Mouse (Mus musculus) embryonic facial prominence, embryonic 11.5 days (tissue): Measurements from ENCODE around the gene Iqch. TPM values are rescaled to one million over a fixed set of nuclear protein-coding genes. Genes with fewer than 3 reads are reported as not detected.

Source experiments
- ATAC-seq: fragments of 200-750 bp; cut with Nextera tagmentation; replicated peaks from 2 replicates; pipeline ENCODE4 v1.8.0; 2017; ENCODE audit warnings: low read depth; ENCODE audit not compliant: insufficient number of reproducible peaks, low FRiP score, low TSS enrichment
- DNase-seq: peaks from one replicate; pipeline ENCODE4 v3.0.0-alpha.2; 2015; ENCODE audit warnings: low spot score
- H3K27ac ChIP-seq: fragments of 300-500 bp; sonication (generic); replicated peaks from 2 replicates; pipeline ENCODE4 v1.5.1; 2014; ENCODE audit warnings: mild to moderate bottlenecking, low read depth, low read length, control low read depth
- H3K27me3 ChIP-seq: fragments of 300-500 bp; sonication (generic); 2 replicates; pipeline ENCODE4 v1.6.1; 2014; ENCODE audit warnings: mild to moderate bottlenecking, low read length, moderate library complexity, mixed read lengths; ENCODE audit not compliant: control insufficient read depth, insufficient read depth
- H3K36me3 ChIP-seq: fragments of 300-500 bp; sonication (generic); replicated peaks from 2 replicates; pipeline ENCODE4 v1.6.1; 2014; ENCODE audit warnings: low read depth, mild to moderate bottlenecking, low read length, moderate library complexity, mixed read lengths; ENCODE audit not compliant: control insufficient read depth, insufficient read depth
- H3K4me1 ChIP-seq: fragments of 300-500 bp; sonication (generic); 2 replicates; pipeline ENCODE4 v1.6.1; 2014; ENCODE audit warnings: low read length, mixed read lengths; ENCODE audit not compliant: control insufficient read depth, insufficient read depth
- H3K4me2 ChIP-seq: fragments of 300-500 bp; sonication (generic); 2 replicates; pipeline ENCODE4 v1.6.1; 2014; ENCODE audit warnings: low read depth, mild to moderate bottlenecking, control low read depth, low read length, moderate library complexity
- H3K4me3 ChIP-seq: fragments of 300-500 bp; sonication (generic); 2 replicates; pipeline ENCODE4 v1.5.1; 2014; ENCODE audit warnings: low read depth, low read length, control low read depth
- H3K9ac ChIP-seq: fragments of 300-500 bp; sonication (generic); replicated peaks from 2 replicates; pipeline ENCODE4 v1.6.1; 2014; ENCODE audit warnings: mild to moderate bottlenecking, control low read depth, low read length
- H3K9me3 ChIP-seq: fragments of 300-500 bp; sonication (generic); replicated peaks from 2 replicates; pipeline ENCODE4 v1.6.1; 2016; ENCODE audit warnings: mild to moderate bottlenecking, low read length, inconsistent platforms, mixed read lengths; ENCODE audit not compliant: control insufficient read depth
- WGBS: fragments of 180-500 bp; shearing (Covaris S2); extraction: QIAGEN DNeasy Blood & Tissue Kit; methylation state at CpG from one replicate; pipeline ENCODE4 v1.1.7; 2014; 5-methylcytosine and 5-hydroxymethylcytosine counted together
- polyA plus RNA-seq: library from polyadenylated mRNA; unstranded; fragments of >200 nt; fragmentation: Nextera tagmentation; extraction: Ambion mirVana; gene quantifications from 2 replicates; pipeline ENCODE4 v1.2.1, GENCODE M21; 2014

Iqch gene
- polyA plus RNA-seq, 1 experiment from 2014 or later: not detected

- no peak for ATAC-seq
These were observed 67.9 kb downstream of the Iqch start for GRCm38 (mm10) chr9:63534371-63534780.

GRCm38 (mm10) chr9:63532966-63533711 lies 69.2 kb downstream of the Iqch start:
- H3K4me3 ChIP-seq: no peak overlapping the region
- DNase-seq (no peak), ATAC-seq (no peak)
- H3K9me3 ChIP-seq: no peaks in the 10 kb centered on the region
- H3K9ac ChIP-seq: no peak overlapping the region
- H3K4me1 ChIP-seq: no peaks in the 10 kb centered on the region
- H3K36me3 ChIP-seq: no peaks in the 10 kb centered on the region
- no peak overlapping the region for H3K27ac ChIP-seq
- 62% methylated on average over 9 of the region's 9 CpGs for WGBS
- no peaks in the 10 kb centered on the region for H3K27me3 ChIP-seq
- H3K4me2 ChIP-seq: no peak overlapping the region

More at GRCm38 (mm10) chr9:63534371-63534780, 67.9 kb downstream of the Iqch start:
- H3K9me3 ChIP-seq: no peaks in the 10 kb centered on the region
- no peaks in the 10 kb centered on the region for H3K4me1 ChIP-seq
- no peak overlapping the region for H3K4me3 ChIP-seq
- H3K27me3 ChIP-seq: no peaks in the 10 kb centered on the region
- no peak overlapping the region for H3K4me2 ChIP-seq
- peak; percentile 34 for DNase-seq
- WGBS: 11% methylated on average over 7 of the region's 7 CpGs
- no peak overlapping the region for H3K27ac ChIP-seq
- H3K36me3 ChIP-seq: no peaks in the 10 kb centered on the region
- no peak overlapping the region for H3K9ac ChIP-seq

GRCm38 (mm10) chr9:63523937-63524253 lies 78.4 kb downstream of the Iqch start:
- Histone ChIP-seq H3K4me2 (no peak overlapping the region), H3K36me3 (no peaks in the 10 kb centered on the region), H3K4me3 (no peak overlapping the region), H3K9me3 (no peaks in the 10 kb centered on the region), H3K27me3 (no peaks in the 10 kb centered on the region), H3K4me1 (no peaks in the 10 kb centered on the region), H3K9ac (no peak overlapping the region), H3K27ac (no peak overlapping the region)
- DNase-seq (no peak), ATAC-seq (no peak)
- WGBS: 62% methylated on average over 2 of the region's 2 CpGs

DNA sequence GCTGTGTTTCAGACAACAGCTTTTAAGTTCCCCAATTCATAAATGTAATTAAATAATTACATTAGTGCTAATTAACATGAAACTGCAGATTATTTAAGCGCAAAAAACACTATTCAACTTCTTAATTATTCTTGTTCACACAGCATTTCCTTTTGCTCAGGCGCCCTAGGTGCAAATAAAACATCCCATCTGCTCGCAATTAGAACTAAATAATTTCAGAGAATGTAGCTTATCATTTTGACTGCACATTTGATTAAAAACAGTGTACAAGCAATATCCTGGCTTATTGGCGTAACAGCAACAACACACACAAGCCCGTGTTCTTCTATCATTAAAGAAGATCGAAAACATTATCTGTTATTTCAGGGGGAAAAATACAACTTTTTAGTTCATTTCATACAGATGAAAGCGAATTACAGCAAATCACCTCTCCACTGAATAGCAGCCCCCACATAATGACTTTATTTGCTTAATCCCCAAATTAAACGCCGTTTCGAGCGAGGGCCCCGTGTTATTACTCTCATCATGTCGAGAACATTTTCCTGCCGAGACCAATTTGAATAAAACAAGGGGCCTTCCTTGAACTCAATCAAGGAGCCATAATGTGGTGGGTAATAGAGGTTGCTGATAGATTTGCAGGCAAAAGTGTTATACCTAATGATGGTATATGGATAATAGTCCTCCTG lies 78.9 kb downstream of the Iqch start:
- Histone ChIP-seq H3K36me3 (no peaks in the 10 kb centered on the region), H3K4me1 (no peaks in the 10 kb centered on the region), H3K4me3 (no peak overlapping the region), H3K9ac (no peak overlapping the region), H3K27ac (no peak overlapping the region), H3K9me3 (no peaks in the 10 kb centered on the region), H3K27me3 (no peaks in the 10 kb centered on the region), H3K4me2 (no peak overlapping the region)
- no peak for ATAC-seq
- no peak for DNase-seq
- WGBS: 67% methylated on average over 14 of the region's 14 CpGs

DNA sequence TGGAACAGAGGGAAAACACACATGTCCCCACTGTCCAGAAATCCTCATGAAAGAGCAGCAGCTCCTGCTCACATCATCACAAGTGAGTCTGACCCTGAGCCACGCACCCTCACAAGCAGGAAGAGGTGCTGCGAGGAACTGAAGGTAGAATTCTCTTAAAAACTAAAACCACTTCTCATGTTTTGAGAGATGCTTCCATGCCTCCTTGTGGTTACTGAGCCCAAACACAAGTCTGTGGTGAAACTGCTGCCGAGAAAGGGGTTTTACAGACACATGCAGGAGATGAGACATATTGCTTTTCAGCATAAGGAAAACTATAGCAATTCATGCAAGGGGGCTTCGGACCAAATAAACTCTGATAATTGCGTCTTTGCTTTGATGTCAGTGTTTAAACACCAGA lies 89.4 kb downstream of the Iqch start:
- Histone ChIP-seq H3K4me3 (no peak overlapping the region), H3K27ac (no peak overlapping the region), H3K9me3 (no peaks in the 10 kb centered on the region), H3K4me1 (no peaks in the 10 kb centered on the region), H3K4me2 (no peak overlapping the region), H3K27me3 (no peaks in the 10 kb centered on the region), H3K36me3 (no peaks in the 10 kb centered on the region), H3K9ac (no peak overlapping the region)
- WGBS: 70% methylated on average over 5 of the region's 5 CpGs
- DNase-seq: no peak
- no peak for ATAC-seq

- DNase-seq: no peak
- no peak for ATAC-seq
- 88% methylated on average over 4 of the region's 4 CpGs for whole genome bisulfite sequencing
These were observed 91.3 kb downstream of the Iqch start for GRCm38 (mm10) chr9:63511034-63511433.

DNA sequence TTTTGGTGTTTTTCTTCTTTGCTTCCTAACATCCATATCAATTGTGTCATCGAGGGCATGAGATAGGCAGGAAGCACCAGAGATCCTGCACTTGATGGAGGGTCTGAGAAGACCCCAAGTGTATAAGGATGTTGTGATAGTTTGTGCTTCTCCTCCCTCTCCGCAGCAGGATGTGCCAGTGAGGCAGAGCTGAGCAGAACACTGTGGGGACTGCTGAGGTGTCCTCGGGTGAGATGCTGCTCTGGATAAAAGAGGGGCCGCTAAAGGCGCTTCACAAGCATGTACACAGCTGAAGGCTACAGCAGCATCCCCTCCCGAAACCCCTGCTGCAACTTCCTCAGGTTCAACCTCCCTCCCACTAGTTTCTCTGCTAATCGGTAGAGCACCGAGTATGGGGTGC lies 95.2 kb downstream of the Iqch start:
- H3K27me3 ChIP-seq: no peaks in the 10 kb centered on the region
- DNase-seq (no peak), ATAC-seq (no peak)
- WGBS: 74% methylated on average over 8 of the region's 8 CpGs
- H3K4me1 ChIP-seq: no peaks in the 10 kb centered on the region
- no peak overlapping the region for H3K27ac ChIP-seq
- no peaks in the 10 kb centered on the region for H3K9me3 ChIP-seq
- no peak overlapping the region for H3K4me2 ChIP-seq
- no peaks in the 10 kb centered on the region for H3K36me3 ChIP-seq
- H3K4me3 ChIP-seq: no peak overlapping the region
- no peak overlapping the region for H3K9ac ChIP-seq

More at GRCm38 (mm10) chr9:63511034-63511433, 91.3 kb downstream of the Iqch start:
- no peaks in the 10 kb centered on the region for H3K27me3 ChIP-seq
- no peaks in the 10 kb centered on the region for H3K4me1 ChIP-seq
- H3K9me3 ChIP-seq: no peaks in the 10 kb centered on the region
- no peak overlapping the region for H3K4me2 ChIP-seq
- H3K36me3 ChIP-seq: no peaks in the 10 kb centered on the region
- H3K9ac ChIP-seq: no peak overlapping the region
- no peak overlapping the region for H3K27ac ChIP-seq
- no peak overlapping the region for H3K4me3 ChIP-seq

DNA sequence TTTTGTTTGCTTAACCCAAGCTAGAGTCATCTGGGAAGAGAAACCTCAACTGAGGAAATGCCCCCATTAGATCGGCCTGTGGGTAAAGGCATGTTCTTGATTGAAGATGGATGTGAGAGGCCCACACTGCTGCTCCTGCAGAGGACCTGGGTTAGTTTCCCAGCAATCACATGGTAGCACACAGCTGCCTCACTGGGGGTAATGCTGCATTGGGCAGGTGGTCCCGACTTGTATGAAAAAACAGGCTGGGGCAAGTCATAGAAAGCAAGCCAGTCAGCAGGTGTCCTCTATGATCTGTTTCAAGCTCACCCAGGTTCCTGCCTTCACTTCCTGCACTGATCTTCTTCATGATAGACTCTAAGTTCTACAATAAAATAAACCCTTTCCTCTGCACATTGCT lies 98.4 kb downstream of the Iqch start:
- 73% methylated on average over 2 of the region's 2 CpGs for WGBS
- ATAC-seq (no peak), DNase-seq (no peak)
- Histone ChIP-seq H3K4me2 (no peak overlapping the region), H3K36me3 (no peaks in the 10 kb centered on the region), H3K27ac (no peak overlapping the region), H3K27me3 (no peaks in the 10 kb centered on the region), H3K4me1 (no peaks in the 10 kb centered on the region), H3K4me3 (no peak overlapping the region), H3K9me3 (no peaks in the 10 kb centered on the region), H3K9ac (no peak overlapping the region)
